Mouse (Mus musculus) 416B (cell line): ENCODE data around the gene Hmox2.
"Not testable (repeated sequence)": the region's sequence is repeated elsewhere in the genome, so short reads cannot be mapped to it uniquely, and the experiment has no call there.

Experiments
- DNase-seq: peaks from one replicate; pipeline ENCODE4 v3.0.0; 2011; ENCODE audit warnings: low read depth

Hmox2 gene

GRCm38 (mm10) chr16:4725266-4725665 is 895 bp upstream of the Hmox2 start:
- DNase-seq = no peak

GRCm38 (mm10) chr16:4726528-4727128 is 467 bp downstream of the Hmox2 start:
- DNase-seq = peak; percentile 57

GRCm38 (mm10) chr16:4727526-4727925 is 1.4 kb downstream of the Hmox2 start:
- DNase-seq = no peak

- peak; percentile 88 for DNase-seq
These were observed 1.8 kb downstream of the Hmox2 start for GRCm38 (mm10) chr16:4727963-4728362.

GRCm38 (mm10) chr16:4730776-4731358 is 4.7 kb downstream of the Hmox2 start:
- DNase-seq = no peak

GRCm38 (mm10) chr16:4736262-4736661 is 10.1 kb downstream of the Hmox2 start:
- peak; percentile 80 for DNase-seq

- peak; percentile 47 for DNase-seq
These were observed 13.8 kb downstream of the Hmox2 start for GRCm38 (mm10) chr16:4739994-4740393.

- no peak for DNase-seq
These were observed 16.0 kb downstream of the Hmox2 start for GRCm38 (mm10) chr16:4742186-4742585.

- no peak for DNase-seq
These were observed 26.0 kb downstream of the Hmox2 start for GRCm38 (mm10) chr16:4752155-4752554.

- DNase-seq = no peak
These were observed 27.9 kb downstream of the Hmox2 start for GRCm38 (mm10) chr16:4754045-4754444.

- DNase-seq = not testable (repeated sequence)
These were observed 30.6 kb downstream of the Hmox2 start for GRCm38 (mm10) chr16:4756660-4757335.

GRCm38 (mm10) chr16:4762437-4762836 is 36.3 kb downstream of the Hmox2 start:
- DNase-seq = peak; percentile 16

GRCm38 (mm10) chr16:4763276-4763675 is 37.1 kb downstream of the Hmox2 start:
- peak; percentile 78 for DNase-seq

GRCm38 (mm10) chr16:4765852-4766251 is 39.7 kb downstream of the Hmox2 start:
- no peak for DNase-seq

- no peak for DNase-seq
These were observed 41.0 kb downstream of the Hmox2 start for GRCm38 (mm10) chr16:4767012-4767790.

- no peak for DNase-seq
These were observed 42.6 kb downstream of the Hmox2 start for GRCm38 (mm10) chr16:4768719-4769118.

- DNase-seq = peak; percentile 59
These were observed 47.3 kb downstream of the Hmox2 start for GRCm38 (mm10) chr16:4773289-4773970.

- DNase-seq = peak; percentile 86
These were observed 51.2 kb downstream of the Hmox2 start for GRCm38 (mm10) chr16:4777171-4777904.

GRCm38 (mm10) chr16:4777905-4778609 is 51.9 kb downstream of the Hmox2 start:
- peak; percentile 40 for DNase-seq

- DNase-seq = no peak
These were observed 52.8 kb downstream of the Hmox2 start for GRCm38 (mm10) chr16:4778940-4779339.
